Mouse (Mus musculus): ENCODE data around the gene Cklf.
"Not testable (repeated sequence)": the region's sequence is repeated elsewhere in the genome, so short reads cannot be mapped to it uniquely, and the experiment has no call there.

Gene Cklf

DNA sequence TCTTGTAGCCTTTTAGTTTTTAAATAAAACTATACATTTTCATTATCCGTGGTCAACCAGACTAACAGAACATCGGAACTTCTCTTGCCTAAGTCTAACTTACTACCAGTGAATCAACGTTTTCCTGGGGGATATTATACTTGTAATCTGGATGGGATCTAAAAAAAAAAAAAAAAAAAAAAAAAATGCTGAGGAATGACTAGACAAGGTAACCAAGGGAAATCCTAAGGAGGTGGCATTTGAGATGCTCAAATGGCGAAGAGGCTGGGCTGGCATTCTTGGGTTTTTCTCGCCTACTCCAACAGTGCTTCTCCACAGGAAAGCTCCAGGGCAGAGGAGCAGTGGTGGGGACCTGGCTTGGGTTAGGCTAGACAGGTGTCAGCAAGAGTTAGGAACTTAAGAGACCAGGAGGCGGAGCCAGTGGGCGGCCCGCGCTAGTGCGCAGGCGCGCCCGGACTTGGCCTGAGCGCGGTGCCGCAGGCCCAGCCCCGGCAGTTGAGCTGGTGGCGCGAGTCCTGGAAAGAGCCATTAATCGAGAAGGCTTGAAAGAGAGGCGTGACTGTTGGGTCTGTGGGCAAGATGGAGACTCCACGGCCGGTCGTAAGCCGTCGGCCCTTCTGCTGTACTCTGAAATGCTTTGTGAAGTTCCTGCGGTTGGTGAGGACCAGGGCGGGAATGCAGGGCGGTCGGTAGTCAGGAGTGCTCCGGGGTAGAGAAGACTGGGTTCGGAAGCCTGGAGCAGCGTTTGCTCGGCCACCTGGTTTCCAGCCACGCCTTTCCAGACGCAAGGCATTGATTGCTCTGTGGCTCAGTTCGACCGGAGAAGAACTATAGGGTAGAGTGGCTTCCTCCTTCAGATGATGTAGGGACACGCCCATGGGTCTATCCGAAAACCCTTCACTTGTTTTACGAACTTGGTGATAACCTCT lies at the start of gene Cklf:
Gene Cklf, plus strand, starts transcription at position 423 of the 929 bp plus-strand sequence.
- peak; percentile 57 for DNase-seq (ENCODE audit: low read depth, low spot score)

GRCm38 (mm10) chr8:104201622-104202021 lies 49.0 kb upstream of the Cklf start:
- DNase-seq (ENCODE audit: low read depth, low spot score) = no peak

DNA sequence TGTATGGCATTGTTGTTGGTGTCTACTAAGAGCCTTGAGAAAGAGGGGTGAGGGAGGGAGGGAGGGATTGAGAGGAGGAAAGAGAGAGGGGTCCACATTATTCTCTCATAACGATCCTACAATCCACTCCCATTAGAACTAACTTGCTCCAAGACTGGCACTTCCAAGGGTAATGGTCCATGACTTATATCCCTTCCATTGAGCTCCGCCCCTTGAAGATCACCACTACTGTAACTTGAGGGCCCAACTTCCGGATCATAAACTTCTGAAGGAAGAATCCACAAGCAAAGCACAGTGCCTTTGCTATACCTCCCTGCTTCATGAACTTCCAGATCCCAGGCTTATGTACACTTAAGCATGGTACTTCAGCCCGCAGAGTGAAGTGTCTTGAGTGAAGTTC lies 48.3 kb upstream of the Cklf start:
- no peak for DNase-seq (ENCODE audit: low read depth, low spot score)

DNA sequence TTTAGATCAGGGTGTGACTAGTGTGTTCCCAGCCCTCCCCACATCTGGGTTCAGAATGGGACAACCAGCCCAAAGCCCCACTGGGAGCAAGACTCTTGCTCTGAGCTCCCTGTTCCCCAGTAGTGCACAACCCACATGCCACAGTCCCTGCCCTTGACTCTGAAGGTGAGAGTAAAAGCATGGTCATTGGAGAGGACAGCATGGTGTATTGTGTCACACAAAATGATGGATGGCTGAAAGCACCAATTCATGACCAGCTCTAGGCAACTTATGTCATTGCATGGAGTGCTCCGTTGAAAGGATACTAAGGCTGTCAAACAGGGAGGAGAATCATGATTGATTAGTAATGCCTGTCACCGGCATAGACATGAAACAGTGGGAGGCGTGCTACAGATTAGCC lies 45.4 kb upstream of the Cklf start:
- DNase-seq (ENCODE audit: low read depth, low spot score) = no peak

DNA sequence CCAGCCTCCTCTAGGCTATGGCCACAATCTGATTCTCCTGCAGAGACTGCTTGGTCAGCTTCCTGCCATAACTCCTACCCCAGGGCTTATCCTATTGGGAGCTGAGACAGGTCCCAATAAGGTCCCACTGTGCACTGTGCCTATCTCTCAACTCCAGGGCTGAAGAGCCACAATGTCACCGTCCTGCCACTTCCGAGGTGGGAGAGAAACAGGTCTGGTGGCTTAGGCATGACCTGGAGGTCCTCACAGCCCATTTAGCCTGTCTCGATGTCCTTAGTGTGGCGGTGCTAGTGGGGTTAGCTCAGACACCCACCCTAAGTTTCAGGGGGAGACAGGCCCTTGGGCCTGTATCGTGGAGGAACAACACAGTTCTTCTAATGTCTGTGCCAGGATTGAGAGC lies 33.1 kb upstream of the Cklf start:
- no peak for DNase-seq (ENCODE audit: low read depth, low spot score)

DNA sequence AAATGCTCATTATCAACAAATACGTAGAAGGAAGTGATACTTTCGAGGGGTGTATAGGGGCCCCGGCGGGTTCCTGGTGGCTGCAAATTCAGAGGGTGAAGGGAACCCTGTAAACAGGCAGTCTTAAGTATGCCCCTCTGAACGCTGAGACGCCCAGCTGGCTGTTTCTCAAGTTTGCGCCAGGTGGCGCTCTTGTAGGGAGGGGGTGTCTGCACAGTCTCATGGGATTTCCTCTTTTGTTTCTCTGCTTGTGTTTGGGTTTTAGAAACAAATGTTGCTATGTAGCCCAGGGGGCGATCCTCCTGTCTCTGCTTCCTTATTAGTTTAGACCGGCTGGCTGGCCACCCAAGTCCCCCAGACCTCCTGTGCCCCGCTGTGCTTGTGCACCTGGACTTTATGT lies 31.6 kb upstream of the Cklf start:
- DNase-seq (ENCODE audit: low read depth, low spot score) = no peak

DNA sequence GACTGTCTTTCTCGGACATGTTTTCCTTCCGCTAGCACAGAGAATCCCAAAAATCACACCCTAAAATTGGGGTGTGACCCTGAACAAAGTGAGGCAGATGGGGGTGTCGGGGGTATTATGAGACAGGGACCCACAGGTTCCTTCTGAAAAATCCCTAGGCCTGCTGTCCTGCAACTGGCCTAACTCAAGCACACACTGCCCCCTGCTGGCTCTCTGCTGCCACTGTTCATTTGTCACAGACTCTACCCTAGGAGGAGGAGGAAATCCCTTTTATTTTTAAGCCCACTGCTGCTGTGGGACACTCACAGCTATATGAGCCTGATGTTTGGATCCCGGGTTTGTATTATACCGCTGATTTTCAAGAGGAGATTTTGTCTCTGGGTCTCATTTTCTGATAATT lies 30.9 kb upstream of the Cklf start:
- DNase-seq (ENCODE audit: low read depth, low spot score) = no peak

- no peak for DNase-seq (ENCODE audit: low read depth, low spot score)
These were observed 23.6 kb upstream of the Cklf start for GRCm38 (mm10) chr8:104227048-104227447.

- no peak for DNase-seq (ENCODE audit: low read depth, low spot score)
These were observed 20.3 kb upstream of the Cklf start for GRCm38 (mm10) chr8:104230377-104230776.

GRCm38 (mm10) chr8:104232039-104232438 lies 18.6 kb upstream of the Cklf start:
- DNase-seq (ENCODE audit: low read depth, low spot score) = no peak

DNA sequence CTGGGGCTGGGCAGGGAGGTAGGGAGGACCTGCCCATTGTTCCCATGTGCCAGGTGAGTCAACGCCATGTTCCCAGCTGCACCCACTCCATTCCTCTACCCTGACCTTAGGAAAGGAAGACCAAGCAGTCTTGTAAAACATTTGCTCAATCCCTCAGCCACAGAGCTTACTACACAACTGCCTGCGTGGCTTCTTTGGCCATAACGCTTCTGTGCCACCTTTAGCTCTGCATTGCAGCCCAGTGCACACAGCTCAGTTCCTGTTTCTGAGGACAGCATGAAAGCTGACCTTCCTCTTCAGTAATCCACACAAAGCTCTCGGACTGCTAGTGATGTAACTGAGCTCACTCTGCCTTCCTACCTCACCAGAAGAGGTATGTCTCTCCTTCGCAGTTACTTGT lies 17.7 kb upstream of the Cklf start:
- no peak for DNase-seq (ENCODE audit: low read depth, low spot score)

DNA sequence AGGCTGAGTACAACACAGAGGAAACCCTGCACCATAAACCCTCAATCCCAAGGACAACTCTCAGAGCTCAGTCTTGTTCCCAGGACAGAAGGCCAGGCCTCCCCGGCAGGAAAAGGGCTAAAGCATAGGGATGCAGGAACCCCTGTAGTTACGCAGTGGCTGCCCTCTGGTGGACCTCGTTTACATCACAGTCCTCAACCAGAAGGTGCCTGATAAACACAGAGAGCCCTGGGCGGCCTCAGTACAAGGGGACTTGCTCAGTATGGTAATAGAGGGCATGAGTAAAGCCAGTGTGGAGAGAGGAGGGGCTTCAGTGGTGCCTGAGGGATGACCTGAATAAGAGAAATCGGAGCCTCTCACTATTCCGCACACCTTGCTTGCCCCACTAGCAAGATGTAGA lies 16.1 kb upstream of the Cklf start:
- DNase-seq (ENCODE audit: low read depth, low spot score) = no peak

DNA sequence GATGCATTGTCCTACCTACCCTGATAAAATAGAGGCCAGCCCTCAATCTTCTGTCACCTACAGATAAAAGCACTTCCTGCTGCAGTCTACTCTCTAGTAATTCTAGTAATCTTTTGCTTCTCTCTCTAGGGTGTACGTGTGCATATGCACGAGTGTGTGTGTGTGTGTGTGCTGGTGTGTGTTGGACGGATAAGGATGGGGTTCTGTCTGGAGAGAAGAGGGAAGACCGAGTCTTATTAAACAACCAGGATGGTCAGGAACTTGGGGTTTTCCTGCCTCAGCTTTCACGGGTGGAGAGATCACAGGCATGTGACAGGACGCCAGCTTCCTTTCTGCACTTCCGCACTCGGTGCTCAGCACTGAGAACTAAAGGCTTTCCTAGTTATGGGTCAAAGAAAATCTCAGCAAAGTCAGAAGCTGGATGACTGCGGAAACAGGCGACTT lies 11.2 kb upstream of the Cklf start:
- DNase-seq (ENCODE audit: low read depth, low spot score) = no peak

GRCm38 (mm10) chr8:104242038-104242644 lies 8.5 kb upstream of the Cklf start:
- DNase-seq (ENCODE audit: low read depth, low spot score) = no peak

DNA sequence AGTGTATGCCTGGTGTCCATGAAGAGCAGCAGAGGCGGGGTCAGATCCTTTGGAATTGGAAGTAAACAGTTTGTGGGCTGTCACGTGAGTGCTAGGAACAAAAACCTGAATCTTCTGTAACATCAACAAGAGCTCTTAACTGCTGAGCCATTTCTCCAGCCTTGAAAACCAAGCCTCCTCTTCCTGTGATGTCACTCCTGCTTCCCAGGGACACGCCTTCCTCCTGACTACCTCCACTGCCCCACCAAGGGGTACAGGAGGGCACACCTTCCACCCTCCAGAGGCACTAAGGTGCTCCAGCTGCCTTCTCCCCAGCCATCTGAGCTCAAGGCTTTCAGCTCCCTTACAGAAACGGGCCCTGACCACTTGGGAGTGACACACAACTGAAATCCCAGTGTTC lies 4.0 kb upstream of the Cklf start:
- no peak for DNase-seq (ENCODE audit: low read depth, low spot score)

DNA sequence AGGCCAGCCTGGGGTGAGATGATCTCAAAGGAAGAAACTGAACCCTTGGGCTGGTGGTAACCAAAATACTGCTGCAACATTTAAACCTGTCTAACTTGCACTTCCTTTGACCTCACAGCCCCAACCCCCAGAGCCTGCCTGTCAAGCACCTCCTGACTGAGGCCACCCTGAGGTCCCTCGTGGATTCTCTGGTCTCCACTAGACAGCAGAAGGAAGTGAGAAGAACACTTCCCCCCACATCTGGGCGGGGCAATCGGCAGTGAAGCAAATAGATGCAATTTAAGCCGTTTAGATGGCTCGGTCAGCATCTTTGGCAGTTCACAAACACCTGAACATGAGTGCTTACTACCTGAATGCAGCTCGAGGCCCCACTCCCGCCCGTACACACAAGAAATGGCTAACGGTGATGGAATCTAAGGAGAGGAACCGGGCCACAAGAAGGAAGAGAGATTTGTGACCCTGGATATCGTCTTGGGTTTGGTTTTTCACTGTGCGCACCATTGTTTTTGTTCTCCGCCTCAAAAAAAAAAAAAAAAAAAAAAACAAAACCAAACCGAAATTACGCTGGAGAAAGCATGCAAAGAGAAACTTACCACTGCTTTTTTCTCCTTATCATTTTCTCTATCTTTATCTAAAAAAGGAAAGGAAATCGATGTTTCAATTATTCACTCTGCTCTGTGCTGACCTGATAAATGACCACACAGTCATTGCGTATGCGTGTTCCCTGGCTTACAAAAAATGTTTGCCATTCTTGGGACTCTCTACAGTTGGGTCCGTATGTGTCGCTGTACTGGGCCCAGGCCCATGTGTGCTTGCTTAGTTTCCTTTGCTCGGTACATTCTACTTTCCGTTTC lies 3.4 kb upstream of the Cklf start:
- DNase-seq (ENCODE audit: low read depth, low spot score) = no peak

- DNase-seq (ENCODE audit: low read depth, low spot score) = no peak
These were observed 2.8 kb upstream of the Cklf start for GRCm38 (mm10) chr8:104247908-104248275.

- DNase-seq (ENCODE audit: low read depth, low spot score) = peak; percentile 58
These were observed 2.4 kb upstream of the Cklf start, which contains the start of gene Tk2 for GRCm38 (mm10) chr8:104248276-104248675. Gene Tk2 (minus strand): TSS chr8:104248558.

- DNase-seq (ENCODE audit: low read depth, low spot score) = no peak
These were observed 1.1 kb upstream of the Cklf start for GRCm38 (mm10) chr8:104249442-104249996.

DNA sequence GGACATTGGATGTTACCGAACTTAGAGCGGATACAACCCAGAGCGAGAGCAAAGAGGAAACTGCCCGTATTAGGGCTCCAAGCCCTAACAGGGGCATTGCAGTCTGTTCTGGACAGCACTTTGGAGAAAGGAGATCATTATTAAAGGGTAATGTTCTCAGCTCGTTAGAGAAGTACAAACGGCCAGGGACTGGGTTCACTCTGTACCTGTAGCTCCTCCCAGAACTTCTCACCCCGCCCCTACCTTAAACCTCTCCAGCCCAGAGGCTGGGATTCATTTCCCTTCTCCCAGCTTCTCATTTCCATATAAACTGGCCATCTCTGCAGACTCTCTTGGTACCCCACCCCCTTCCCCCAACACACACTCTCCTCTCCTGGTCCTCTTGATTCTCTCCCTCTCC lies 800 bp downstream of the Cklf start:
- no peak for DNase-seq (ENCODE audit: low read depth, low spot score)

- DNase-seq (ENCODE audit: low read depth, low spot score) = no peak
These were observed 2.4 kb downstream of the Cklf start for GRCm38 (mm10) chr8:104253016-104253415.

- not testable (repeated sequence) for DNase-seq (ENCODE audit: low read depth, low spot score)
These were observed 11.1 kb downstream of the Cklf start for GRCm38 (mm10) chr8:104261802-104262201.

Measured in brain, embryonic 18.5 days (tissue).